Mouse (Mus musculus): Measurements from ENCODE around the gene Slc34a2. TPM values are rescaled to one million over a fixed set of nuclear protein-coding genes. Genes with fewer than 3 reads are reported as not detected.

The Slc34a2 gene
- total RNA-seq, 2 experiments from 2014 or later = not detected

DNA sequence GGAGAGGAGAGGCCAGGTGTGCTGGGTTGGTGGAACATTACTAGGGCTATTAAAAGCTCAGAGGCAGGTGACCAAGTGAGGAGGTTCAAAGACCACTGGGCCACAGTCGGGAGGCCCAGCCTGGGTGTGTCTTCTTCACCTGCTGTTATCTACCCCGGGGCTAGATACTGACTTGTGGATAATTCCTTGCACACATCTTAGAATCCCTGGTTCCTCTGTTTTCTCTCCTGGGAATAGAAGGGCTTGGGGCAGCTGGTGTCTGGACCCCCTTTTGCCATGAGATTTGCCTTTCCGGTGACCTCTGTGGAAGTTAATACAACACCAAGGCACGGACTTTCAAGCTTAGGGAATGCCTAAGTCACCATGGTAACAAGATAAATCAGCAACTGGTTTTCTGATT lies 72.3 kb downstream of the Slc34a2 start:
- DNase-seq = no peak

- DNase-seq = no peak
Measured at GRCm38 (mm10) chr5:53111036-53111435, 73.2 kb downstream of the Slc34a2 start.

- DNase-seq = no peak
Measured at GRCm38 (mm10) chr5:53112942-53113341, 75.1 kb downstream of the Slc34a2 start.

GRCm38 (mm10) chr5:53114616-53115267 lies 76.9 kb downstream of the Slc34a2 start:
- no peak for DNase-seq

- no peak for DNase-seq
Measured at GRCm38 (mm10) chr5:53118212-53118611, 80.3 kb downstream of the Slc34a2 start.

GRCm38 (mm10) chr5:53119689-53120088 lies 81.8 kb downstream of the Slc34a2 start:
- no peak for DNase-seq

Other genes with a start within 250 kb of the Slc34a2 start
- gene Anapc4, start 204.1 kb upstream of the Slc34a2 start, total RNA-seq (2021) = 10 to 100 TPM; 28.6 to 30.3 TPM
- 10 to 100 TPM; 71.7 to 90.2 TPM for gene Sel1l3, start 175.8 kb downstream of the Slc34a2 start, total RNA-seq (2021)
- 10 to 100 TPM; 60.7 to 61.1 TPM for gene Smim20, start 229.0 kb downstream of the Slc34a2 start, total RNA-seq (2021)